Mouse (Mus musculus) neutrophil, adult 83 days (primary cell): ENCODE measurements around the gene Cd86. TPM values are rescaled to one million over a fixed set of nuclear protein-coding genes. Genes with fewer than 3 reads are reported as not detected.

Experiments used
- total RNA-seq, 2 experiments: library from RNA; stranded (reverse); gene quantifications; one replicate each; pipeline ENCODE4 v1.2.4; 2023

The Cd86 gene
- 10 to 100 TPM; 14.0 to 23.9 TPM for total RNA-seq

DNA sequence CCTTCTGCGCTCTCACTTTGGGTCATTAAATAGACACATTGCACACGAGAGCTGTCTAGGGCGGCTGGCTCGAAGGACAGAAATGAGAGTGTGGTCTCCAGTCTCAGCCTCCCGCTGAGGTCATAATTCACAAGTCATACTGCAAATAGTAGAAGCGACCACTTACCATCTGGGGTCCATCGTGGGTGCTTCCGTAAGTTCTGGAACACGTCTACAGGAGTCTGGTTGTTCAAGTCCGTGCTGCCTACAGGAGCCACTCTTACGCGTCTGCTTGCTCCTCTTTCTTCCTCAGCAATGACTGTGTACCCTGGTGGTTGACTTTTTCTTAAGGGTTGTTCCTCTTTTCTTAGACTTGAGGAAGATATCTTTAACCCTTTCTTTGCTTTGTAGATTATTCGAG, at the start of gene Cd86:
Cd86 (minus strand) TSS at position 300 of the 400 bp plus-strand sequence.

DNA sequence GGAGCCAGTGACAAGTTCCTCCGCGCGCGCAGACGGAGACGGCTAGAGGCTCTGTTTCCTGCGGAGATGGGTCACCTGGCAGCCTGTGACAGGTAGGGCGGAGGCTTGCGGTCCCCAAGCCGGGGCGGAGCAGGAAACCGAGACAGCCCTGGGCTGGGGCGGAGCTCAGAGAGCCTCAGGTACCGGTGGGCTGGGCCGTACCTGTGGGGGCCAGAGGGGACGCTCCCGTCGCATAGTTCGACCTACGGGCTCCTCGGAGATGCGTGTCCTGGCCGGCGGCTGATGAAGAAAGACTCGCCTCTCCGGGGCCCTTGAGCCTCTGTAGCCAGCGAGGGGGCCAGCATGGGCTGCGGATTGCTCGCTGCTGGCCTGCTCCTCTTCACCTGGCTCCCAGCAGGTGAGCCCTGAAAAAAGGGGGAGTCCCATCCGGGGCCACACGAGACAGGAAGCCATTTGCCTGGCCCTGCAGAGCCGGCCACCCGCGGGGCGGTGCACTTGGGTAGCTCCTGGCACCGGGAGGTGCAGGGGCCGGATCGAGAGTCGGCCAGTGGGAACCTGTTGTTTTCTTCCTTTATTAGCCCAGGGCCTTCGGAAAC, 28.0 kb upstream of the Cd86 start, which contains the start of gene Ildr1:
Ildr1 (plus strand) TSS at position 161 of the 596 bp plus-strand sequence.

DNA sequence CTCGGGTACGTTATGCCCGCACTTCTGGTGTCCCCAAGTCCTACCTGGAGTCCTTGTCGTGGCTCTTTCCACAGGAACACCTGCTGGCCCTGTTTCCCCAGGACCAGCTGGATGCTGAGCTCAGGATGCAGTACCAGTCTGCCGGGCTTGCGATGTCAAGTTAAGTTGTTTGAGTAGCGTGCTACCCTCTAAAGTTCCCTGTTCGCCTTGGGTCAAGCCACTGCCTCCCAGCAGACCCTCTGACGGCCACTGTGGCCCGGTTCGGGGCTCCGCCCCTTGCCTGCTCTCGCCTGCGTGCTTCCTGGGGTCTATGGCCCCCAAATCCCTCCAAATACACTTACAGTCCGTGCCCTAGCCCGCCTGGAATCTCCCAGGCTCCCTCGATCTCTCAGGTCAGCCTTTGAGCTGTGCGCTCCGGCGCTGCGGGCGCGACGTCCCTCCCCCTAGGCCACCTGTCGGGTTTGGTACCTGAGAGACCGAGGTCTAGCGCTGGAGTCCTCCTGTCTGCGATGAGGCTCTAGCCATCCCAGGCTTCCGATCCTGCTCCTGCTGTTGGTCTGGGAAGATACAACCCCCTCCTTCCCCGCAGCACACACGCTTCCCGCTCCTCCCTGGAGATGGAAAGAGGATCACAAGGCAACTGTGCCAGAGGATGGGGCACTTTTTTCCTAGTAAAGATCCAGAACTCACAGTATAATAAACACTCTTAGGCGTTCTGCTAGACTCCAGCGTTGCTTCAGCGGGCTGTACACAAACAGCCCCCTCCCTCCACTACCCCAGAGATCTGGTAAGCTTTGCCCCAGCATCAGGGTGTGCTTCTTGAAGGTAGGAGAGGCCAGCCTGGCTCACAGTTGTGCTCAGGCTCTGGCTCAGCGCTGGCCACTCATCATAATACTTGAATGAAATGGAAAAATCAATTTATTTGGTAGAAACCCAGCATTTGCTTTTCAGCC, 104.2 kb downstream of the Cd86 start, which contains the start of gene Casr:
Casr (minus strand) TSS at position 756 of the 953 bp plus-strand sequence.

Other genes starting within 250 kb of the Cd86 start
- gene Stfa3, start 210.7 kb downstream of the Cd86 start, total RNA-seq = 1 to 10 TPM; 1.7 to 6.4 TPM
- not detected for gene Casr, start 103.9 kb downstream of the Cd86 start, total RNA-seq
- not detected for gene Ildr1, start 27.9 kb upstream of the Cd86 start, total RNA-seq
- gene Slc15a2, start 118.9 kb upstream of the Cd86 start, total RNA-seq = 1 to 10 TPM; 1.1 to 2.8 TPM
- 1 to 10 TPM; 2.3 to 5.8 TPM for gene Iqcb1, start 162.3 kb upstream of the Cd86 start, total RNA-seq
- 1 to 10 TPM; 3.4 to 4.1 TPM for gene Eaf2, start 208.9 kb upstream of the Cd86 start, total RNA-seq
- gene Golgb1, start 209.1 kb upstream of the Cd86 start, total RNA-seq = 10 to 100 TPM; 29.6 to 34.2 TPM